Comparison of ENCODE assay signal across 10 mouse cellular contexts in the genomic region with DNA sequence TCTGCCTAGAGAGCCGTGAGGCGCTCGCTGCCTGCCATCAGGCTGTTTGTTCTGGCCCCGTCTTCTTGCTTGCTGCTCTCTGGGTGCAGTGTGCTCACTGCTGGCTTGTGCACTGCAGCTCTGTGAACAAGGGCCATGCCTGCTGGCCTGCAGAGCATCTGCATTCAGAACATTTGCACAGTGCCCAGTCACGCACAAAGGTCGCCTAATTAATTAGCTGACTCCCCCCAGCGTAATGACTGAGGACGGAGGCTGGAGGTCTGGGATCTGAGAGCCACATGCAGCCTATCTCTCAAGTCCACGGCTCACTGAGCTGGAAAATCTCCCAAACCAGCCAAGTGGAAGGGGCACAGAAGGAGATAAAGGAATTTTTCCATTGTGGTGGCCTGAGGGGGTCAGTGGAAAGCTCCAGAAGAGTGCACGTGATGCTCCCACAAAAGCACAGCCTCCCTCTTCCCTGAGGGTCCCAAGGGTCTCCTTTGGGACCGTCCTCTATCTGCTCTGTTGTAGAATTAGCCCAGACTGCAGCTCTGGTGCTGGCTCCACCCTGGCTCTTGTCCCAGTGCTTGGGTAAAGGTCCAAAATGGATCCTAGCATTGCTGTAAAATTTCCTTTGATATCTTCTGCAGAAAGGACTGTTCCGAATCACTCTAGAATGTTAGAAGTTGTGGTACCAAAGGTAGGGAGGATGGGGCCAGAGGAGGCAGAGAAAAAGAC. TPM values are rescaled to one million over a fixed set of nuclear protein-coding genes. Genes with fewer than 3 reads are reported as not detected.
DNase-seq lines count a peak whose midpoint lies in the region; ATAC-seq and TF ChIP-seq lines count a peak whose summit lies in the region.
"Had no signal": no experiment of that assay in that cellular context is flagged by ENCODE, and none has a peak within 500 bp of the region (broad histone marks: within the 10 kb centered on the region; RNA-seq: fewer than 3 reads in every experiment).

No protein-coding gene starts in this region.

- H3K4me3 ChIP-seq in embryonic facial prominence, embryonic 14.5 days (ENCODE audit: low read depth, low read length), result no peak overlapping the region
- H3K4me3 ChIP-seq in kidney, postnatal 0 days (replicated peaks; ENCODE audit: low read depth, low read length), result no peak overlapping the region
- no peak overlapping the region for H3K4me3 ChIP-seq in intestine, postnatal 0 days (ENCODE audit: low read depth, low read length)
- H3K4me3 ChIP-seq: gastrocnemius, adult 2 months had no signal

- TF ChIP-seq CTCF in kidney, postnatal 0 days (IDR thresholded peaks at IDR 0.05; ENCODE audit: low read depth), result no peak
- TF ChIP-seq CTCF in intestine, postnatal 0 days (IDR thresholded peaks at IDR 0.05; ENCODE audit: low read depth), result no peak

- DNase-seq in right cerebral cortex, postnatal 4 days, result peak; percentile 12
- DNase-seq in right cerebral cortex, postnatal 36 days (ENCODE audit: low spot score in 2 of 2), result no peak
- DNase-seq in embryonic facial prominence, embryonic 14.5 days (ENCODE audit: low spot score), result peak; percentile 79
- DNase-seq in kidney, postnatal 0 days (ENCODE audit: low spot score), result peak; percentile 74
- DNase-seq in retina, postnatal 7 days (ENCODE audit: low read depth, low spot score), result peak; percentile 67
- no peak for DNase-seq in heart, adult 9 months (ENCODE audit: low spot score in 2 of 2)
- DNase-seq: gastrocnemius, adult 2 months had no signal

- H3K4me2 ChIP-seq in embryonic facial prominence, embryonic 14.5 days (ENCODE audit: low read depth, low read length), result no peak overlapping the region
- H3K4me2 ChIP-seq in kidney, postnatal 0 days (ENCODE audit: low read length), result no peak overlapping the region; the same call in 1 of the 2 replicates
- no peak overlapping the region for H3K4me2 ChIP-seq in intestine, postnatal 0 days (replicated peaks; ENCODE audit: low read depth)

- H3K27me3 ChIP-seq in embryonic facial prominence, embryonic 14.5 days (replicated peaks; ENCODE audit: control insufficient read depth, insufficient read depth, low read length), result 0 out of 2 replicates have a peak, but pooled peaks cover 5% of the 10 kb centered on the region
- no peaks in the 10 kb centered on the region for H3K27me3 ChIP-seq in kidney, postnatal 0 days (ENCODE audit: insufficient read depth, low read length)
- H3K27me3 ChIP-seq in intestine, postnatal 0 days (replicated peaks; ENCODE audit: control insufficient read depth, insufficient read depth, low read length), result no peaks in the 10 kb centered on the region

- H3K27ac ChIP-seq in embryonic facial prominence, embryonic 14.5 days (replicated peaks; ENCODE audit: low read depth, low read length), result no peak overlapping the region
- H3K27ac ChIP-seq in kidney, postnatal 0 days, result peak overlapping the region; percentile 60
- H3K27ac ChIP-seq in intestine, postnatal 0 days (ENCODE audit: low read depth, low read length), result no peak overlapping the region
- H3K27ac ChIP-seq: gastrocnemius, adult 2 months; macrophage had no signal

- no peaks in the 10 kb centered on the region for H3K9me3 ChIP-seq in embryonic facial prominence, embryonic 14.5 days (ENCODE audit: control insufficient read depth, low read length)
- no peaks in the 10 kb centered on the region for H3K9me3 ChIP-seq in kidney, postnatal 0 days (replicated peaks; ENCODE audit: low read length)
- no peaks in the 10 kb centered on the region for H3K9me3 ChIP-seq in intestine, postnatal 0 days (ENCODE audit: control insufficient read depth)

- ATAC-seq in embryonic facial prominence, embryonic 14.5 days (ENCODE audit: low read depth), result peak; percentile 31; the same call in 1 of the 2 replicates
- ATAC-seq in kidney, postnatal 0 days (replicated peaks; ENCODE audit: low FRiP score, low read depth), result peak; percentile 44
- no peak for ATAC-seq in megakaryocyte, adult 5-6 weeks (ENCODE audit: poor library complexity, severe bottlenecking)
- ATAC-seq in intestine, postnatal 0 days, result no peak

- no peaks in the 10 kb centered on the region for H3K36me3 ChIP-seq in embryonic facial prominence, embryonic 14.5 days (ENCODE audit: control insufficient read depth, insufficient read depth, low read length)
- H3K36me3 ChIP-seq in kidney, postnatal 0 days (ENCODE audit: insufficient read depth, low read length), result no peaks in the 10 kb centered on the region
- no peaks in the 10 kb centered on the region for H3K36me3 ChIP-seq in intestine, postnatal 0 days (ENCODE audit: control insufficient read depth, insufficient read depth)

- no peak overlapping the region for H3K9ac ChIP-seq in embryonic facial prominence, embryonic 14.5 days (ENCODE audit: low read depth, low read length)
- no peak overlapping the region for H3K9ac ChIP-seq in kidney, postnatal 0 days (ENCODE audit: low read depth, low read length)
- no peak overlapping the region for H3K9ac ChIP-seq in intestine, postnatal 0 days (ENCODE audit: low read depth, low read length)

- 30% methylated on average over 12 of the region's 12 CpGs for WGBS in embryonic facial prominence, embryonic 14.5 days
- 25% methylated on average over 12 of the region's 12 CpGs for WGBS in kidney, postnatal 0 days
- 61% methylated on average over 12 of the region's 12 CpGs for WGBS in intestine, postnatal 0 days

- peaks cover 7% of the 10 kb centered on the region; the same call in 1 of the 2 replicates for H3K4me1 ChIP-seq in embryonic facial prominence, embryonic 14.5 days (ENCODE audit: control insufficient read depth, insufficient read depth, low read length)
- H3K4me1 ChIP-seq in kidney, postnatal 0 days (replicated peaks; ENCODE audit: insufficient read depth, low read length), result peaks cover 21% of the 10 kb centered on the region
- H3K4me1 ChIP-seq in intestine, postnatal 0 days (replicated peaks; ENCODE audit: control insufficient read depth, insufficient read depth, low read length), result peaks cover 3% of the 10 kb centered on the region; the same call in 1 of the 2 replicates

RNA-seq across cellular contexts. Expression of a gene that starts 27.5 kb away (rescaled TPM):
- polyA plus RNA-seq in embryonic facial prominence, embryonic 14.5 days (2014; fragmentation: Nextera tagmentation; extraction: Ambion mirVana), result 33.1 and 34.9 TPM in 2 replicates
- polyA plus RNA-seq in kidney, postnatal 0 days (2015; fragmentation: Nextera tagmentation; extraction: Ambion mirVana), result 58.6 and 67.7 TPM in 2 replicates
- total RNA-seq in megakaryocyte, adult 5-6 weeks (2015), result 36.5 and 38.9 TPM in 2 replicates
- total RNA-seq in megakaryocyte, adult 5-6 weeks (2017), result 56.6 and 57.7 TPM in 2 replicates
- 29.6 and 30.2 TPM in 2 replicates for polyA plus RNA-seq in intestine, postnatal 0 days (2015; fragmentation: Nextera tagmentation; extraction: Ambion mirVana)

Comparison
In these comparisons a context has a peak if more than half of its experiments do, and no peak if none do; other contexts are left out.
1. DNase-seq: peak in right cerebral cortex, postnatal 4 days (single experiment), embryonic facial prominence, embryonic 14.5 days (single experiment), kidney, postnatal 0 days (single experiment) and retina, postnatal 7 days (single experiment); none in right cerebral cortex, postnatal 36 days (0 of 2) and heart, adult 9 months (0 of 2).
2. ATAC-seq: peak in embryonic facial prominence, embryonic 14.5 days (single experiment) and kidney, postnatal 0 days (single experiment); none in megakaryocyte, adult 5-6 weeks (single experiment) and intestine, postnatal 0 days (single experiment).